In genomic region chrX:85048141-85049110, GRCm38 (mm10) we compare ENCODE assay signal across 8 mouse cellular contexts.
A peak's percentile ranks its signal among the peaks of the same experiment; 100 is the strongest.
DNase-seq lines count a peak whose midpoint lies in the region; ATAC-seq lines count a peak whose summit lies in the region.

No protein-coding gene starts in this region.

- H3K9ac ChIP-seq in hindbrain, embryonic 16.5 days (ENCODE audit: low read depth, low read length), result peak overlapping the region; percentile 70

- H3K27me3 ChIP-seq in hindbrain, embryonic 16.5 days (replicated peaks; ENCODE audit: control insufficient read depth, insufficient read depth, low read length), result no peaks in the 10 kb centered on the region; the same call in 1 of the 2 replicates
- peaks cover 29% of the 10 kb centered on the region for H3K27me3 ChIP-seq in megakaryocyte, embryonic 14.5 days (replicated peaks)

- H3K4me3 ChIP-seq in hindbrain, embryonic 16.5 days (ENCODE audit: low read length), result peak overlapping the region; percentile 62
- H3K4me3 ChIP-seq in megakaryocyte, embryonic 14.5 days (replicated peaks), result peak overlapping the region; percentile 93

- peak overlapping the region; percentile 48 for H3K27ac ChIP-seq in hindbrain, embryonic 16.5 days (ENCODE audit: low read depth, low read length)

- no peaks in the 10 kb centered on the region for H3K36me3 ChIP-seq in hindbrain, embryonic 16.5 days (ENCODE audit: control insufficient read depth, insufficient read depth, low read length)
- no peaks in the 10 kb centered on the region for H3K36me3 ChIP-seq in megakaryocyte, embryonic 14.5 days (replicated peaks; ENCODE audit: low read length)

- DNase-seq in adrenal gland, adult 18-20 months (ENCODE audit: low spot score in 2 of 2), result peak; percentile 39 to 57
- DNase-seq in cerebellum, postnatal 4 days (ENCODE audit: low spot score in 2 of 2), result peak; percentile 18 to 26
- DNase-seq in gastrocnemius, postnatal 10 days, result peak; percentile 63
- DNase-seq in left cerebral cortex, adult 8-10 months (ENCODE audit: low spot score in 2 of 2), result peak; percentile 11 to 15
- DNase-seq in right cerebral cortex, postnatal 25 days, result peak; percentile 56
- peak; percentile 52 to 68 for DNase-seq in urinary bladder, postnatal 4 days (ENCODE audit: low spot score in 2 of 2)

- no peaks in the 10 kb centered on the region for H3K4me1 ChIP-seq in hindbrain, embryonic 16.5 days (ENCODE audit: control insufficient read depth, insufficient read depth, low read depth, low read length)
- H3K4me1 ChIP-seq in megakaryocyte, embryonic 14.5 days, result no peaks in the 10 kb centered on the region

- peak; percentile 93 for ATAC-seq in hindbrain, embryonic 16.5 days

- H3K9me3 ChIP-seq in hindbrain, embryonic 16.5 days (ENCODE audit: control insufficient read depth, low read length), result no peaks in the 10 kb centered on the region
- H3K9me3 ChIP-seq in megakaryocyte, embryonic 14.5 days, result no peaks in the 10 kb centered on the region

- peak overlapping the region; percentile 70 for H3K4me2 ChIP-seq in hindbrain, embryonic 16.5 days (ENCODE audit: low read length)

- 20% methylated on average over 46 of the region's 47 CpGs for WGBS in hindbrain, embryonic 16.5 days

Comparison
In these comparisons a context has a peak if more than half of its experiments do, and no peak if none do; other contexts are left out.
1. Peak in every context shown above with its lines: DNase-seq, ATAC-seq, H3K4me3 ChIP-seq and H3K27ac ChIP-seq.
2. DNase-seq: peak in every context shown above with its lines; median percentile 63 in gastrocnemius, postnatal 10 days; 60 in urinary bladder, postnatal 4 days; 56 in right cerebral cortex, postnatal 25 days; 48 in adrenal gland, adult 18-20 months; 22 in cerebellum, postnatal 4 days; 13 in left cerebral cortex, adult 8-10 months.